Mouse (Mus musculus): Measurements from ENCODE around the gene Tspan6. TPM values are rescaled to one million over a fixed set of nuclear protein-coding genes. Genes with fewer than 3 reads are reported as not detected.
A peak's percentile ranks its signal among the peaks of the same experiment; 100 is the strongest.

The Tspan6 gene
- 72.6 and 79.9 TPM in 2 replicates for polyA plus RNA-seq (2015; fragmentation: Nextera tagmentation; extraction: Ambion mirVana)

DNA sequence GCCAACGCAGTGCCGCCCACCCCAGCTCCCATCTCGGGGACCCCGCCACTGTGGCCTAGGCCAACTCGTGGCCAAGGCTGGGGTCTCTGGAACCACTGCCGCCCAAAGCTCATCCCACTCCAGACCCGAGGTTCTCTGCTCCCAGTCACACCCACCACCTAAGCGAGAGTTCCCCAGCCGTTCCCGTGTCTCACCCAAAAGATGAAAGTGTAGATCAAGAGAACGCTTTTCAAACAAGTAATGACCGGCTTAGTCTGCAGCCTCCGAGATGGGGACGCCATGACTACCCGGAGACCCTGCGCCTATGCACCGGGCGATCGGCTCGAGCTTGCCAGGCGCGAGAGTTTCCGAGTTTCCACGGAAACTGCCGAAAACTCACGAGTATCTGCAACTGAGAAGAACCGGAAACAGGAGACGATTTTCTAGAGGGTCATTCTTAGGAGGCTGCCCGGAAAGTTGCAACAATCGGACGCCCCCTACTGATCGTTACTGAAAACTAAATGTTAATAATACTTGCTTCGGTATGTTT lies at the start of gene Tspan6:
TSS of gene Tspan6 (minus strand) at position 416 of the 529 bp plus-strand sequence.
- peak within 1 kb of the TSS; percentile 60 for H3K4me2 ChIP-seq (ENCODE audit: low read depth, low read length)
- H3K27ac ChIP-seq (ENCODE audit: low read length), result no peak within 1 kb of the TSS
- peak within 1 kb of the TSS; percentile 60 for H3K4me3 ChIP-seq (ENCODE audit: low read length)
- H3K36me3 ChIP-seq (ENCODE audit: control insufficient read depth, insufficient read depth, low read length), result no peaks in the 10 kb centered on the region
- 23% methylated on average over 33 of the region's 33 CpGs for WGBS
- H3K27me3 ChIP-seq (replicated peaks; ENCODE audit: control insufficient read depth, insufficient read depth, low read length), result no peaks in the 10 kb centered on the region
- H3K9me3 ChIP-seq (ENCODE audit: control insufficient read depth, low read length), result no peaks in the 10 kb centered on the region
- H3K9ac ChIP-seq (ENCODE audit: low read depth, low read length), result peak within 1 kb of the TSS; percentile 73
- peak; percentile 98 for ATAC-seq
- no peaks in the 10 kb centered on the region for H3K4me1 ChIP-seq (ENCODE audit: control insufficient read depth, insufficient read depth, low read length)

DNA sequence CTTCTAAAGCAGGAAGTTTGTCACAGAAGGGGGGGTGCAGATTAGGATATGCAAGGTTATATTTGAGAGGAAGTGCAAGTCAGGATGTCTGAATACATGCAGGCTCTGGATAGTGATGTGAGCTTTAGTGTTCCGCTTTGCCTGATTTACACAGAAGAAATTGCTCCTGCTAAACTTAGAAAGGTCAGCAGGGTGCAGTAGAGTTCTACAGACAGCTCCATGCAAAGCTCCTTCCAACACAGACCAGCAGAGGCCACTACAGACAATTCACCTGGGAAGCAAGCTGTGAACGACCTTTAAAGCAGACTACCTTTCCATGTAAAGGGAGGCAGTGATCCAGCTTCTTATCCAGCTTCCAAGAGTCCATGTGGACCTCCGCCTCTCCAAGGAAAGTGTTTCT lies 49.2 kb upstream of the Tspan6 start:
- Histone ChIP-seq H3K9me3 (ENCODE audit: control insufficient read depth, low read length) (no peaks in the 10 kb centered on the region), H3K9ac (ENCODE audit: low read depth, low read length) (no peak overlapping the region), H3K27me3 (replicated peaks; ENCODE audit: control insufficient read depth, insufficient read depth, low read length) (no peaks in the 10 kb centered on the region), H3K36me3 (ENCODE audit: control insufficient read depth, insufficient read depth, low read length) (no peaks in the 10 kb centered on the region), H3K4me1 (ENCODE audit: control insufficient read depth, insufficient read depth, low read length) (no peaks in the 10 kb centered on the region), H3K4me3 (ENCODE audit: low read length) (no peak overlapping the region), H3K4me2 (ENCODE audit: low read depth, low read length) (no peak overlapping the region), H3K27ac (ENCODE audit: low read length) (no peak overlapping the region)
- 28% methylated on average over 3 of the region's 3 CpGs for WGBS
- 0 out of 2 replicates have a peak, but pooled peaks have one; percentile 53 for ATAC-seq

DNA sequence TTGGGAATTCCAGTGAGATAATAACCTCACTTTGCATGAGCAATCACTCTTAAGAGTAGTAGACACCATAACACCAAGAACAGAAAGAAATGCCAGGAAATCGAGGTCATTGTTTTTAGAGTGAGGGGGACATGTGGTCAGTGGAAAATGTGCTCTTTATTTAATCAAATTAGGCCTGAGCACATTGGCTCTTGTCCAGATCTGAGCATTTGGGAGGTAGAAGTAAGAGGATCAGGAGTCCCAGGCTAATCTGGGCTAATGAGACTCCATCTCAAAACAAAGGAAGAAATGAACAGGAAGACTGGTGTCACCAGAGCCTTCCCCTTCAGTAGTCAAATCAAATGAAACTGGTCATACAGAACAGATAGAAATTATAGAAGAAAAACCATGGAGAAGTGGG lies 41.3 kb upstream of the Tspan6 start:
- no peak overlapping the region for H3K27ac ChIP-seq (ENCODE audit: low read length)
- no peaks in the 10 kb centered on the region for H3K9me3 ChIP-seq (ENCODE audit: control insufficient read depth, low read length)
- no peaks in the 10 kb centered on the region; the same call in 1 of the 2 replicates for H3K27me3 ChIP-seq (replicated peaks; ENCODE audit: control insufficient read depth, insufficient read depth, low read length)
- ATAC-seq, result no peak
- no peak overlapping the region for H3K9ac ChIP-seq (ENCODE audit: low read depth, low read length)
- no peak overlapping the region for H3K4me2 ChIP-seq (ENCODE audit: low read depth, low read length)
- H3K4me3 ChIP-seq (ENCODE audit: low read length), result no peak overlapping the region
- H3K36me3 ChIP-seq (ENCODE audit: control insufficient read depth, insufficient read depth, low read length), result no peaks in the 10 kb centered on the region
- 38% methylated on average over 1 of the region's 1 CpGs for WGBS
- H3K4me1 ChIP-seq (ENCODE audit: control insufficient read depth, insufficient read depth, low read length), result no peaks in the 10 kb centered on the region

DNA sequence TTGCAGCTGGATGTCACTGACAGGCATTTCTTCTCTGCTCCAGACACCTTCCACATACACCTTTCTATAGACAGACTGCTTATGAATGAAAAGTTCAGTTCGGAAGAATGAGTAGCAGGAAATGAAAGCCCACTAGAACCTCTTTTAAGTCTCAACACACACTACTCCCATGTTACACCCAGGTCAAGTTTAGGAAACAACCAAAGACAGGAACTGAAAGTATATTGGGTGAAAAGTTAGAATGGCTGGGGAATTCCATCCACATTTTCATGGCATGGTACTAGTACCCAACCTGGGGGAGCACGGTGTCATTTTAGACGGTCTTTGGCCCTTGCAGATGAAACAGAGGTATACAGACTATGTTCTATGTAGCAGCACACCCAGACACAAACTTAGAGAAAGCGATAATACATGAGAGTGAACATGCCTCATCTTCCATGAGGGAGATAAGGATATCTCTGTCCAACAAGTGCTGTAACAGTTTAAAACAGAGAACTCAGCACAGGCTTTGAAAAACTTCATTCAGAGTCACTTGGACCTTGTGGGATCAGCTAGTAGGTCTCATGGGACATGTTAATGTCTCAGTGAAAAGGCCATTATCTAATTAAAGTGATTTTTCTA lies 38.5 kb upstream of the Tspan6 start:
- Histone ChIP-seq H3K27ac (ENCODE audit: low read length) (no peak overlapping the region), H3K4me3 (ENCODE audit: low read length) (no peak overlapping the region), H3K27me3 (replicated peaks; ENCODE audit: control insufficient read depth, insufficient read depth, low read length) (no peaks in the 10 kb centered on the region; the same call in 1 of the 2 replicates), H3K9me3 (ENCODE audit: control insufficient read depth, low read length) (no peaks in the 10 kb centered on the region), H3K4me2 (ENCODE audit: low read depth, low read length) (no peak overlapping the region), H3K9ac (ENCODE audit: low read depth, low read length) (no peak overlapping the region), H3K36me3 (ENCODE audit: control insufficient read depth, insufficient read depth, low read length) (no peaks in the 10 kb centered on the region), H3K4me1 (ENCODE audit: control insufficient read depth, insufficient read depth, low read length) (no peaks in the 10 kb centered on the region)
- ATAC-seq, result no peak
- WGBS, result 89% methylated on average over 4 of the region's 4 CpGs

GRCm38 (mm10) chrX:133931302-133932013 lies 33.2 kb upstream of the Tspan6 start:
- 65% methylated on average over 12 of the region's 12 CpGs for WGBS

GRCm38 (mm10) chrX:133926760-133927159 lies 28.5 kb upstream of the Tspan6 start:
- Histone ChIP-seq H3K27ac (ENCODE audit: low read length) (no peak overlapping the region), H3K9ac (ENCODE audit: low read depth, low read length) (no peak overlapping the region), H3K9me3 (ENCODE audit: control insufficient read depth, low read length) (no peaks in the 10 kb centered on the region), H3K4me1 (ENCODE audit: control insufficient read depth, insufficient read depth, low read length) (no peaks in the 10 kb centered on the region), H3K36me3 (ENCODE audit: control insufficient read depth, insufficient read depth, low read length) (no peaks in the 10 kb centered on the region), H3K4me3 (ENCODE audit: low read length) (no peak overlapping the region), H3K4me2 (ENCODE audit: low read depth, low read length) (no peak overlapping the region), H3K27me3 (replicated peaks; ENCODE audit: control insufficient read depth, insufficient read depth, low read length) (no peaks in the 10 kb centered on the region; the same call in 1 of the 2 replicates)
- ATAC-seq, result no peak
- 63% methylated on average over 5 of the region's 5 CpGs for WGBS

More at GRCm38 (mm10) chrX:133931302-133932013, 33.2 kb upstream of the Tspan6 start:
- no peak overlapping the region for H3K9ac ChIP-seq (ENCODE audit: low read depth, low read length)
- no peaks in the 10 kb centered on the region for H3K36me3 ChIP-seq (ENCODE audit: control insufficient read depth, insufficient read depth, low read length)
- H3K4me3 ChIP-seq (ENCODE audit: low read length), result no peak overlapping the region
- H3K4me1 ChIP-seq (ENCODE audit: control insufficient read depth, insufficient read depth, low read length), result no peaks in the 10 kb centered on the region
- H3K27ac ChIP-seq (ENCODE audit: low read length), result no peak overlapping the region
- no peaks in the 10 kb centered on the region for H3K27me3 ChIP-seq (replicated peaks; ENCODE audit: control insufficient read depth, insufficient read depth, low read length)
- no peaks in the 10 kb centered on the region for H3K9me3 ChIP-seq (ENCODE audit: control insufficient read depth, low read length)
- peak; percentile 71 for ATAC-seq
- no peak overlapping the region for H3K4me2 ChIP-seq (ENCODE audit: low read depth, low read length)

GRCm38 (mm10) chrX:133921187-133921586 lies 23.0 kb upstream of the Tspan6 start:
- no peaks in the 10 kb centered on the region for H3K4me1 ChIP-seq (ENCODE audit: control insufficient read depth, insufficient read depth, low read length)
- H3K27ac ChIP-seq (ENCODE audit: low read length), result no peak overlapping the region
- H3K9ac ChIP-seq (ENCODE audit: low read depth, low read length), result no peak overlapping the region
- H3K4me2 ChIP-seq (ENCODE audit: low read depth, low read length), result no peak overlapping the region
- H3K36me3 ChIP-seq (ENCODE audit: control insufficient read depth, insufficient read depth, low read length), result no peaks in the 10 kb centered on the region
- H3K4me3 ChIP-seq (ENCODE audit: low read length), result no peak overlapping the region
- 73% methylated on average over 4 of the region's 4 CpGs for WGBS
- H3K9me3 ChIP-seq (ENCODE audit: control insufficient read depth, low read length), result no peaks in the 10 kb centered on the region
- no peak for ATAC-seq
- peaks cover 3% of the 10 kb centered on the region; the same call in 1 of the 2 replicates for H3K27me3 ChIP-seq (replicated peaks; ENCODE audit: control insufficient read depth, insufficient read depth, low read length)

DNA sequence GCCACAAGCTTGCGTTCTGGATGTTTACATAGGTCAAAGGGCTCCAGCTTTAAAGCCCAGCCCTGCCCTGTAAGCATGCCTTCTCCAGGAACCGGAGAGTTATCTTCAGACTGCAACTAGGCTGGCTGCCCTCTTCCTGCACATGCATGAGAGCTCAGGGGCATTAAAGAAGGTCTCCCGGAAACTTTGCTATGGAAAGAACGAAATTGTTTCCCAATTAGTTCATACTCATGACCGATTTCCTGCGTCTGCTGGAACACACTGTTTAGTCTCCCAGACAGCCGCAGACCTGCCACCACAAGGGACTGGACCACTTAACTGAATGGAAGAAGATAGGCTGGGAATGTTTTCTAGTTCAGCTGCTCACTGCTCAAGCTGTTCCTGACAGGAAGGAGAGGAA lies 16.0 kb upstream of the Tspan6 start:
- Histone ChIP-seq H3K4me2 (ENCODE audit: low read depth, low read length) (no peak overlapping the region), H3K36me3 (ENCODE audit: control insufficient read depth, insufficient read depth, low read length) (no peaks in the 10 kb centered on the region), H3K27ac (ENCODE audit: low read length) (peak overlapping the region; percentile 7), H3K4me3 (ENCODE audit: low read length) (no peak overlapping the region), H3K9me3 (ENCODE audit: control insufficient read depth, low read length) (no peaks in the 10 kb centered on the region), H3K9ac (ENCODE audit: low read depth, low read length) (no peak overlapping the region), H3K27me3 (replicated peaks; ENCODE audit: control insufficient read depth, insufficient read depth, low read length) (no peaks in the 10 kb centered on the region), H3K4me1 (ENCODE audit: control insufficient read depth, insufficient read depth, low read length) (no peaks in the 10 kb centered on the region)
- peak; percentile 74 for ATAC-seq
- WGBS, result 23% methylated on average over 7 of the region's 7 CpGs

GRCm38 (mm10) chrX:133913006-133913405 lies 14.8 kb upstream of the Tspan6 start:
- Histone ChIP-seq H3K27ac (ENCODE audit: low read length) (no peak overlapping the region; the same call in 1 of the 2 replicates), H3K4me2 (ENCODE audit: low read depth, low read length) (no peak overlapping the region), H3K36me3 (ENCODE audit: control insufficient read depth, insufficient read depth, low read length) (no peaks in the 10 kb centered on the region), H3K4me3 (ENCODE audit: low read length) (no peak overlapping the region), H3K9me3 (ENCODE audit: control insufficient read depth, low read length) (no peaks in the 10 kb centered on the region), H3K27me3 (replicated peaks; ENCODE audit: control insufficient read depth, insufficient read depth, low read length) (no peaks in the 10 kb centered on the region), H3K9ac (ENCODE audit: low read depth, low read length) (no peak overlapping the region), H3K4me1 (ENCODE audit: control insufficient read depth, insufficient read depth, low read length) (no peaks in the 10 kb centered on the region)
- WGBS, result 87% methylated on average over 3 of the region's 3 CpGs
- ATAC-seq, result no peak

Data from intestine, embryonic 16.5 days (tissue).